Mouse (Mus musculus): ENCODE measurements around the gene Kel.

Gene Kel

GRCm38 (mm10) chr6:41646220-41646619 is 57.9 kb downstream of the Kel start:
- DNase-seq (ENCODE audit: low spot score in 2 of 2): no peak

GRCm38 (mm10) chr6:41643227-41643626 is 60.9 kb downstream of the Kel start:
- DNase-seq (ENCODE audit: low spot score in 2 of 2): no peak

- no peak for DNase-seq (ENCODE audit: low spot score in 2 of 2)
Observed at GRCm38 (mm10) chr6:41642765-41643164, 61.4 kb downstream of the Kel start.

- DNase-seq (ENCODE audit: low spot score in 2 of 2): no peak
Observed at GRCm38 (mm10) chr6:41641173-41641866, 62.8 kb downstream of the Kel start.

GRCm38 (mm10) chr6:41640449-41640848 is 63.7 kb downstream of the Kel start:
- DNase-seq (ENCODE audit: low spot score in 2 of 2): no peak

- DNase-seq (ENCODE audit: low spot score in 2 of 2): no peak
Observed at GRCm38 (mm10) chr6:41637927-41638506, 66.1 kb downstream of the Kel start.

GRCm38 (mm10) chr6:41637393-41637792 is 66.7 kb downstream of the Kel start:
- DNase-seq (ENCODE audit: low spot score in 2 of 2): no peak

Measured in right cerebral cortex, adult 2 months (tissue).